Comparison of ENCODE assay signal across 20 mouse cellular contexts in genomic region chrX:38566521-38567205, GRCm38 (mm10). TPM values are rescaled to one million over a fixed set of nuclear protein-coding genes. Genes with fewer than 3 reads are reported as not detected.
A peak's percentile ranks its signal among the peaks of the same experiment; 100 is the strongest.
DNase-seq lines count a peak whose midpoint lies in the region; ATAC-seq and TF ChIP-seq lines count a peak whose summit lies in the region.
"Had no signal": no experiment of that assay in that cellular context is flagged by ENCODE, and none has a peak within 500 bp of the region (broad histone marks: within the 10 kb centered on the region; RNA-seq: fewer than 3 reads in every experiment).

No protein-coding gene starts in this region.

- DNase-seq in heart, adult 9 months (ENCODE audit: low spot score in 2 of 2) = no peak
- DNase-seq in ES-E14 (ENCODE audit: low read depth, low spot score) = peak; percentile 70
- no peak for DNase-seq in left cerebral cortex, adult 2 months (ENCODE audit: extremely low spot score in 1 of 2, low spot score in 2 of 2)
- DNase-seq in layer of hippocampus, postnatal 25 days (ENCODE audit: extremely low spot score in 1 of 2, low spot score in 1 of 2) = no peak
- DNase-seq: adrenal gland, postnatal 14 days; cerebellum, adult 18-20 months; cerebellum, postnatal 14 days; gastrocnemius, postnatal 10 days; heart, adult 18-20 months; heart, postnatal 10 days; heart, postnatal 4 days had no signal

- no peak overlapping the region for H3K4me3 ChIP-seq in heart, embryonic 13.5 days
- H3K4me3 ChIP-seq in ES-Bruce4 (ENCODE audit: low read depth, low read length) = peak overlapping the region; percentile 19; the same call in 1 of the 2 replicates
- peak overlapping the region; percentile 28 to 91; a peak in 3 of 4 replicates for H3K4me3 ChIP-seq in ES-E14 (ENCODE audit: insufficient read depth in 1 of 2, low read depth in 1 of 2, low read length in 2 of 2, poor library complexity in 1 of 2, severe bottlenecking in 1 of 2)
- H3K4me3 ChIP-seq in left cerebral cortex, adult 2 months = no peak overlapping the region
- H3K4me3 ChIP-seq: embryonic facial prominence, embryonic 12.5 days; forebrain, embryonic 15.5 days; hindbrain, embryonic 12.5 days had no signal

- no peak for TF ChIP-seq POLR2A in ES-Bruce4 (IDR thresholded peaks at IDR 0.05; ENCODE audit: insufficient read depth, low read length)

- TF ChIP-seq EP300 in ES-Bruce4 (IDR thresholded peaks at IDR 0.05; ENCODE audit: insufficient read depth, low read depth, low read length) = peak; percentile 87

- in situ Hi-C loops in ES-E14 (cut with MboI; ENCODE audit: low sequenced_read_pairs in 2 of 2, unreplicated experiment in 2 of 2) = no loop called here

- ATAC-seq in heart, embryonic 13.5 days (ENCODE audit: extremely low read depth, insufficient number of reproducible peaks, low FRiP score, low TSS enrichment) = no peak
- ATAC-seq: activated CD4-positive, CD25-positive, alpha-beta regulatory T cell, adult 4 months; forebrain, embryonic 15.5 days; hindbrain, embryonic 16.5 days; inflammation-experienced regulatory T-cells, adult 6 months; intestine, postnatal 0 days had no signal

- H3K4me1 ChIP-seq in heart, embryonic 13.5 days = peaks cover 8% of the 10 kb centered on the region
- H3K4me1 ChIP-seq in ES-Bruce4 (ENCODE audit: control insufficient read depth, insufficient read depth, low read length) = no peaks in the 10 kb centered on the region
- H3K4me1 ChIP-seq in ES-E14 (ENCODE audit: control insufficient read depth in 2 of 2, insufficient read depth in 2 of 2, low read length in 2 of 2, poor library complexity in 1 of 2) = peaks cover 0 to 7% of the 10 kb centered on the region in 2 experiments; a peak in 2 of 4 replicates
- H3K4me1 ChIP-seq: embryonic facial prominence, embryonic 12.5 days had no signal

- H3K27ac ChIP-seq in heart, embryonic 13.5 days (replicated peaks) = peak overlapping the region; percentile 48; the same call in 1 of the 2 replicates
- H3K27ac ChIP-seq in ES-Bruce4 (ENCODE audit: insufficient read depth, low read length) = peak overlapping the region; percentile 100
- H3K27ac ChIP-seq in ES-E14 (ENCODE audit: insufficient read depth, low read depth, low read length, poor library complexity, severe bottlenecking) = peak overlapping the region; percentile 96
- H3K27ac ChIP-seq in left cerebral cortex, adult 2 months = no peak overlapping the region
- H3K27ac ChIP-seq: forebrain, embryonic 15.5 days; hindbrain, embryonic 12.5 days had no signal

- H3K27me3 ChIP-seq in heart, embryonic 13.5 days (replicated peaks) = no peaks in the 10 kb centered on the region
- H3K27me3 ChIP-seq in ES-Bruce4 (ENCODE audit: control insufficient read depth, insufficient read depth, low read length, poor library complexity, severe bottlenecking) = no peaks in the 10 kb centered on the region
- H3K27me3 ChIP-seq: embryonic facial prominence, embryonic 12.5 days; forebrain, embryonic 15.5 days; hindbrain, embryonic 12.5 days had no signal

- H3K4me2 ChIP-seq in heart, embryonic 13.5 days = no peak overlapping the region
- H3K4me2 ChIP-seq: forebrain, embryonic 15.5 days; hindbrain, embryonic 12.5 days had no signal

- no peak for TF ChIP-seq CTCF in ES-Bruce4 (IDR thresholded peaks at IDR 0.05; ENCODE audit: low read depth, low read length)
- no peak for TF ChIP-seq CTCF in left cerebral cortex, adult 2 months (IDR thresholded peaks at IDR 0.05)

- 62% methylated on average over 6 of the region's 6 CpGs for WGBS in heart, embryonic 13.5 days

- intact Hi-C loops in left cerebral cortex, adult 2 months (cut with DNase I) = no loop called here

- H3K9me3 ChIP-seq in heart, embryonic 13.5 days = no peaks in the 10 kb centered on the region
- H3K9me3 ChIP-seq in ES-Bruce4 (replicated peaks; ENCODE audit: control insufficient read depth, insufficient read depth, low read length, poor library complexity, severe bottlenecking) = no peaks in the 10 kb centered on the region
- no peaks in the 10 kb centered on the region for H3K9me3 ChIP-seq in ES-E14 (ENCODE audit: control insufficient read depth, insufficient read depth, low read depth, low read length)
- H3K9me3 ChIP-seq: embryonic facial prominence, embryonic 12.5 days; forebrain, embryonic 15.5 days; hindbrain, embryonic 12.5 days had no signal

- H3K36me3 ChIP-seq in heart, embryonic 13.5 days = no peaks in the 10 kb centered on the region
- H3K36me3 ChIP-seq in ES-Bruce4 (ENCODE audit: control insufficient read depth, insufficient read depth, low read length, poor library complexity, severe bottlenecking) = peaks cover 39% of the 10 kb centered on the region
- H3K36me3 ChIP-seq in ES-E14 (ENCODE audit: control insufficient read depth, insufficient read depth, low read length, poor library complexity, severe bottlenecking) = peaks cover 12% of the 10 kb centered on the region
- H3K36me3 ChIP-seq: embryonic facial prominence, embryonic 12.5 days; forebrain, embryonic 15.5 days; hindbrain, embryonic 12.5 days had no signal

- no peak overlapping the region for H3K9ac ChIP-seq in heart, embryonic 13.5 days
- H3K9ac ChIP-seq in ES-Bruce4 (ENCODE audit: low read depth, poor library complexity, severe bottlenecking) (peak overlapping the region; percentile 97; the same call in 1 of the 2 replicates), ES-E14 (ENCODE audit: insufficient read depth, low read depth, low read length, poor library complexity, severe bottlenecking) (peak overlapping the region; percentile 38; the same call in 1 of the 2 replicates)
- H3K9ac ChIP-seq: embryonic facial prominence, embryonic 12.5 days; forebrain, embryonic 15.5 days; hindbrain, embryonic 12.5 days had no signal

TF ChIP-seq in ES-E14, 5 proteins besides CTCF, POLR2A, EP300 and RAD21:
- TF ChIP-seq ZC3H11A (IDR thresholded peaks at IDR 0.05; ENCODE audit: borderline replicate concordance, low read depth, low read length) (no peak), HCFC1 (IDR thresholded peaks at IDR 0.05; ENCODE audit: borderline replicate concordance, insufficient read depth, low read length) (no peak), ZNF384 (IDR thresholded peaks at IDR 0.05; ENCODE audit: low read depth, low read length) (no peak), MAFK (IDR thresholded peaks at IDR 0.05; ENCODE audit: insufficient read depth, low read depth, low read length) (peak; percentile 54)

RNA-seq across cellular contexts. Expression of gene Cul4b, which starts 9.3 kb away (rescaled TPM):
- 17.7 and 19.3 TPM in 2 replicates for polyA plus RNA-seq in heart, embryonic 13.5 days (2015; fragmentation: Nextera tagmentation; extraction: Ambion mirVana)
- polyA plus RNA-seq in ES-Bruce4 (2011; ENCODE audit: insufficient read depth, insufficient read length, low read depth, missing spikeins) = 530 and 557 TPM in 2 replicates
- 67.4 and 114 TPM in 2 replicates for total RNA-seq in ES-E14 (2012; rRNA removed)
- total RNA-seq in left cerebral cortex, adult 2 months (2021) = 10 to 100 TPM; 33.9 to 36.8 TPM
- total RNA-seq in layer of hippocampus, postnatal 25 days (2021) = 10 to 100 TPM; 32.2 to 34.7 TPM

RNA-seq across cellular contexts. Expression of gene Mcts1, which starts 33.7 kb away (rescaled TPM):
- 51.4 and 56.1 TPM in 2 replicates for polyA plus RNA-seq in heart, embryonic 13.5 days (2015; fragmentation: Nextera tagmentation; extraction: Ambion mirVana)
- 153 and 160 TPM in 2 replicates for polyA plus RNA-seq in ES-Bruce4 (2011; ENCODE audit: insufficient read depth, insufficient read length, low read depth, missing spikeins)
- total RNA-seq in ES-E14 (2012; rRNA removed) = 37.3 and 44.7 TPM in 2 replicates
- total RNA-seq in left cerebral cortex, adult 2 months (2021) = 10 to 100 TPM; 64.8 to 70.4 TPM
- total RNA-seq in layer of hippocampus, postnatal 25 days (2021) = 10 to 100 TPM; 92.2 to 93.4 TPM

Comparison
In these comparisons a context has a peak if more than half of its experiments do, and no peak if none do; other contexts are left out.
1. H3K4me3 ChIP-seq: peak in ES-Bruce4 (single experiment) and ES-E14 (2 of 2); none in heart, embryonic 13.5 days (single experiment) and left cerebral cortex, adult 2 months (single experiment).